Comparison of ENCODE assay signal across 27 mouse cellular contexts in the genomic region with DNA sequence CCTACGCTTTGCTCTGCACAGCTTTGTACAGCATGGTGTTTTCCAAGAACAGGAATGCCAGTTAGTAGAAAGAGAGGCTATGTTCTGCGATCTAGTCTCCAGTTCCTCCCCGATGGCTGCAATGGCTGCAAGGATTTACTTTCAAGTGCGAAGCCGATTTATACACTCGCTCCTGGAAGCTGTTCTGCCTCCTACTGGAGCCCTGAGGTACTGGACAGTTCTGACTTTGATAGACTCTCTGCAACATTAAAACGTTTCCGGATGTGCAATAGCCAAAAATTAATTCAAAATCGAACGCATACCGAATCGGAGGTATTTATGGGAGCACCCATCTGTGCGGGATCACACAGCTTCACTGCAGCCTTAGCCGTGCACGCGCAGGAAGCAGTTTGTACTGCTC. TPM values are rescaled to one million over a fixed set of nuclear protein-coding genes. Genes with fewer than 3 reads are reported as not detected.
DNase-seq lines count a peak whose midpoint lies in the region; ATAC-seq and TF ChIP-seq lines count a peak whose summit lies in the region.
"Had no signal": no experiment of that assay in that cellular context is flagged by ENCODE, and none has a peak within 500 bp of the region (broad histone marks: within the 10 kb centered on the region; RNA-seq: fewer than 3 reads in every experiment).

No protein-coding gene starts in this region.

- no peak overlapping the region for H3K27ac ChIP-seq in forebrain, postnatal 0 days (ENCODE audit: low read depth, low read length)
- H3K27ac ChIP-seq in forebrain, embryonic 15.5 days (replicated peaks) = no peak overlapping the region
- H3K27ac ChIP-seq in layer of hippocampus, adult 2 months = no peak overlapping the region; the same call in 1 of the 2 replicates
- H3K27ac ChIP-seq in stomach, postnatal 0 days (replicated peaks) = no peak overlapping the region
- H3K27ac ChIP-seq: embryonic facial prominence, embryonic 13.5 days; forebrain, embryonic 10.5 days; hindbrain, embryonic 10.5 days; kidney, embryonic 15.5 days; limb, embryonic 12.5 days; midbrain, embryonic 12.5 days; neural tube, embryonic 15.5 days had no signal

- TF ChIP-seq EP300 in stomach, postnatal 0 days (optimal IDR thresholded peaks at IDR 0.05) = no peak

- H3K36me3 ChIP-seq in forebrain, postnatal 0 days (ENCODE audit: insufficient read depth) = no peaks in the 10 kb centered on the region
- H3K36me3 ChIP-seq in forebrain, embryonic 15.5 days = no peaks in the 10 kb centered on the region
- no peaks in the 10 kb centered on the region for H3K36me3 ChIP-seq in stomach, postnatal 0 days (ENCODE audit: control insufficient read depth, insufficient read depth, low read length)
- H3K36me3 ChIP-seq: embryonic facial prominence, embryonic 13.5 days; kidney, embryonic 15.5 days; limb, embryonic 12.5 days; midbrain, embryonic 12.5 days; neural tube, embryonic 15.5 days had no signal

- no peak overlapping the region for H3K4me3 ChIP-seq in forebrain, postnatal 0 days (ENCODE audit: low read depth, low read length)
- no peak overlapping the region for H3K4me3 ChIP-seq in forebrain, embryonic 15.5 days
- no peak overlapping the region for H3K4me3 ChIP-seq in layer of hippocampus, adult 2 months
- H3K4me3 ChIP-seq in stomach, postnatal 0 days (ENCODE audit: low read depth, low read length) = no peak overlapping the region
- H3K4me3 ChIP-seq: embryonic facial prominence, embryonic 13.5 days; forebrain, embryonic 10.5 days; hindbrain, embryonic 10.5 days; kidney, embryonic 15.5 days; limb, embryonic 12.5 days; midbrain, embryonic 12.5 days; neural tube, embryonic 15.5 days had no signal

- H3K9me3 ChIP-seq in forebrain, postnatal 0 days (ENCODE audit: low read length) = no peaks in the 10 kb centered on the region
- no peaks in the 10 kb centered on the region for H3K9me3 ChIP-seq in forebrain, embryonic 15.5 days
- no peaks in the 10 kb centered on the region for H3K9me3 ChIP-seq in stomach, postnatal 0 days (ENCODE audit: control insufficient read depth, low read length)
- H3K9me3 ChIP-seq: embryonic facial prominence, embryonic 13.5 days; forebrain, embryonic 10.5 days; hindbrain, embryonic 10.5 days; kidney, embryonic 15.5 days; limb, embryonic 12.5 days; midbrain, embryonic 12.5 days; neural tube, embryonic 15.5 days had no signal

- H3K9ac ChIP-seq in forebrain, postnatal 0 days = no peak overlapping the region
- H3K9ac ChIP-seq in forebrain, embryonic 15.5 days (replicated peaks) = no peak overlapping the region
- no peak overlapping the region for H3K9ac ChIP-seq in stomach, postnatal 0 days (ENCODE audit: low read length)
- H3K9ac ChIP-seq: embryonic facial prominence, embryonic 13.5 days; kidney, embryonic 15.5 days; limb, embryonic 12.5 days; midbrain, embryonic 12.5 days; neural tube, embryonic 15.5 days had no signal

- no peak for DNase-seq in forebrain, postnatal 0 days
- DNase-seq in layer of hippocampus, adult 2 months (ENCODE audit: low spot score in 2 of 2) = no peak
- no peak for DNase-seq in layer of hippocampus, postnatal 36 days
- peak; percentile 31 for DNase-seq in ES-CJ7 (ENCODE audit: low read depth, low spot score)
- DNase-seq in stomach, postnatal 0 days (ENCODE audit: low spot score) = no peak
- DNase-seq: adrenal gland, postnatal 10 days; cerebellum, adult 11-12 months; cerebellum, adult 9-11 months; embryo, embryonic 11 days; gastrocnemius, postnatal 10 days; heart, postnatal 14 days; kidney, postnatal 4 days; lung, postnatal 36 days; right cerebral cortex, postnatal 14 days had no signal

- H3K4me1 ChIP-seq in forebrain, postnatal 0 days (ENCODE audit: insufficient read depth) = no peaks in the 10 kb centered on the region
- peaks cover 5% of the 10 kb centered on the region; the same call in 1 of the 2 replicates for H3K4me1 ChIP-seq in forebrain, embryonic 15.5 days
- H3K4me1 ChIP-seq in stomach, postnatal 0 days (replicated peaks; ENCODE audit: control insufficient read depth, insufficient read depth) = no peaks in the 10 kb centered on the region
- H3K4me1 ChIP-seq: embryonic facial prominence, embryonic 13.5 days; hindbrain, embryonic 10.5 days had no signal

- no peaks in the 10 kb centered on the region for H3K27me3 ChIP-seq in forebrain, postnatal 0 days (ENCODE audit: insufficient read depth, low read length)
- no peaks in the 10 kb centered on the region for H3K27me3 ChIP-seq in forebrain, embryonic 15.5 days
- H3K27me3 ChIP-seq in stomach, postnatal 0 days (ENCODE audit: control insufficient read depth, insufficient read depth, low read length) = no peaks in the 10 kb centered on the region
- H3K27me3 ChIP-seq: embryonic facial prominence, embryonic 13.5 days; kidney, embryonic 15.5 days; limb, embryonic 12.5 days; midbrain, embryonic 12.5 days; neural tube, embryonic 15.5 days had no signal

- ATAC-seq in forebrain, postnatal 0 days = no peak
- ATAC-seq in forebrain, embryonic 15.5 days (replicated peaks) = no peak
- no peak for ATAC-seq in stomach, postnatal 0 days (ENCODE audit: low FRiP score, low TSS enrichment)
- no peak for ATAC-seq in monocyte, adult 5-6 weeks (replicated peaks; ENCODE audit: insufficient number of reproducible peaks, low FRiP score, low TSS enrichment, poor library complexity, severe bottlenecking)
- ATAC-seq: forebrain, embryonic 16.5 days; hindbrain, embryonic 16.5 days; intestine, embryonic 16.5 days had no signal

- WGBS in forebrain, postnatal 0 days = 82% methylated on average over 16 of the region's 16 CpGs
- 82% methylated on average over 16 of the region's 16 CpGs for WGBS in forebrain, embryonic 15.5 days
- 87% methylated on average over 16 of the region's 16 CpGs for WGBS in stomach, postnatal 0 days

- H3K4me2 ChIP-seq in forebrain, postnatal 0 days (ENCODE audit: low read depth) = no peak overlapping the region
- no peak overlapping the region for H3K4me2 ChIP-seq in forebrain, embryonic 15.5 days (replicated peaks)
- no peak overlapping the region for H3K4me2 ChIP-seq in stomach, postnatal 0 days (replicated peaks; ENCODE audit: low read depth)
- H3K4me2 ChIP-seq: embryonic facial prominence, embryonic 13.5 days; kidney, embryonic 15.5 days; limb, embryonic 12.5 days; liver, embryonic 11.5 days; midbrain, embryonic 12.5 days; neural tube, embryonic 15.5 days had no signal

- TF ChIP-seq CTCF in forebrain, postnatal 0 days (IDR thresholded peaks at IDR 0.05; ENCODE audit: low read depth) = peak; percentile 47
- TF ChIP-seq CTCF in layer of hippocampus, adult 2 months (conservative IDR thresholded peaks at IDR 0.05) = peak; percentile 59
- TF ChIP-seq CTCF in stomach, postnatal 0 days (IDR thresholded peaks at IDR 0.05; ENCODE audit: low read depth) = 0 out of 2 replicates have a peak, but pooled peaks have one; percentile 11

RNA-seq across cellular contexts. Expression of a gene that starts 58.6 kb away (rescaled TPM):
- total RNA-seq in forebrain, postnatal 0 days (2014; rRNA removed) = 31.5 and 33.2 TPM in 2 replicates
- polyA plus RNA-seq in forebrain, postnatal 0 days (2015; fragmentation: Nextera tagmentation; extraction: Ambion mirVana) = 42.7 and 52.7 TPM in 2 replicates
- 72.3 and 78.0 TPM in 2 replicates for polyA plus RNA-seq in forebrain, embryonic 15.5 days (2015; fragmentation: Nextera tagmentation; extraction: Ambion mirVana)
- 10 to 100 TPM; 40.7 to 46.1 TPM for total RNA-seq in layer of hippocampus, adult 2 months (2021)
- 10 to 100 TPM; 36.7 to 44.1 TPM for total RNA-seq in layer of hippocampus, postnatal 36 days (2021)
- polyA plus RNA-seq in stomach, postnatal 0 days (2015; fragmentation: Nextera tagmentation; extraction: Ambion mirVana) = 4.2 and 4.7 TPM in 2 replicates
- 0.48 to 0.64 TPM (median 0.49 TPM) in 3 replicates for total RNA-seq in monocyte, adult 5-6 weeks (2017)

Comparison
In these comparisons a context has a peak if more than half of its experiments do, and no peak if none do; other contexts are left out.
1. RNA of a gene that starts 58.6 kb away (total RNA-seq): 40.7 to 46.1 TPM in layer of hippocampus, adult 2 months, 36.7 to 44.1 TPM in layer of hippocampus, postnatal 36 days and 31.5 to 33.2 TPM in forebrain, postnatal 0 days; 0.48 to 0.64 TPM in monocyte, adult 5-6 weeks; every median in the first group is over 10 times any median in the second.
2. Peak in every context shown above with its lines, with median percentiles within 50 percentile points of each other: CTCF ChIP-seq.